Mouse (Mus musculus): ENCODE measurements at regions not wholly inside any gene's neighbourhood (a gene's known extent, or its start where the extent isn't known, plus 50 kb on each side); places are given as distances from the start of the nearest gene placed in this dataset.

DNA sequence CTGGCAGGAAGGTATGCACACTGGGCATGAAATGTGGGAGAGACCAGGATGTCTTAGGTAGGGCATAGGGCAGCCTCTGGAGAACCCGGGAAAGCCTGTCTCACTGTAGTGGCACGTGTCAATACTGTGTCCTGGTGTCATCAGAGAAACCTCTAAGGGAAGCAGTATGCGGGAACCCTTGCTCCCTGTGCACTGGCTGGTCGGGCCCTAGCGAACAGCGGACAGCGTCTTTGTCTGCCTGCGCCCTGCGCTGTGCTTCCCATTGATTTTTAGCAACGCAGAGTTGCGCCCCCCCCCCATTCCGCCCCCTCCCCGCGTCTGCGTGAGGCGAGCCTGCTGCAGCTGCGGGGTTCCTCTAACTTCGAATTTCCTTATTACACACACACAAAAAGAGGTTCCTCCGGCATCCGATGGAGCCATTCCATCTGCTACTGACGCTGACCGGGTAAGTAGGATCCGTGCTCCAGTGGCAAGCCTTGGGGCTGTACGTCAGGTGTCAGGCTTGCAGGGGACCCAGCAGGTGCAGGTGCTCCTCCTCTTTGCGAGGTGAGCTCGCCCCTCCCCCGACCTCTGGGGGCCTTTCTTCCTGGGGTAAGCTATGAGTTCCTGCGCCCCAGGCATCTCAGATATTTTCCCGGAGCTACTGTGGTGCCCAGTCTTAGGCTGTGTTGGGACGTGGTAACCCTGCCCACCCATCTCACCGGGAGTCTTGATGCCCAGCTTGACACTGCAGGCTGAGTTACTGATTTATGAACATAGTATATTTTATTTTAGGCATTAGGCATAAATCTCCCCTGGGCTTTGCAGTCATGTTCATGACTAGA, 151.8 kb upstream of the Topaz1 start:
- Histone ChIP-seq H3K9me3 (no peaks in the 10 kb centered on the region), H3K36me3 (no peaks in the 10 kb centered on the region), H3K4me1 (peaks cover 25% of the 10 kb centered on the region), H3K4me2 (replicated peaks) (peak overlapping the region; percentile 52), H3K27me3 (peaks cover 60% of the 10 kb centered on the region), H3K9ac (no peak overlapping the region), H3K4me3 (peak overlapping the region; percentile 23), H3K27ac (no peak overlapping the region)
- WGBS, result 6% methylated on average over 30 of the region's 31 CpGs
- ATAC-seq (ENCODE audit: low FRiP score, low read depth), result no peak

DNA sequence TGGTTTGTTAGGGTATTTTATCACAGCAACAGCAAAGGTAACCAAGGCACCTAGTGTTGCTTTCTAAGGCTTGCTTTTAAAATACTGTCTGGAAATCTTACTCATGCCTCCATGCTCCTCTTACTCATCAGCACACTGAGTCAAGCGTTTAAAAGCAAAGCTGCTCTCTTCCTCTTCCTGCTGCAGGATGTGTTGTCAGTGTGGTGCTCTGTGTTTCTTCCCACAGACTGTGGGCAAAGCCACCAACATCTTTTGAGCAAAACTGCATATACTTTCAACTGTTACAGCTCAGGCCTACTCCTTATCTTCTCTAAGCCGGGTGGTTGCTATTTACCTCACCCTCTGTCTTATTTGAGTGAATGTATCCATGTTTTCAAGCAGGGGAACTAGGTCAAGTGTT, 144.0 kb upstream of the Topaz1 start:
- Histone ChIP-seq H3K36me3 (no peaks in the 10 kb centered on the region), H3K4me3 (no peak overlapping the region), H3K27me3 (peaks cover 14% of the 10 kb centered on the region; the same call in 1 of the 2 replicates), H3K4me1 (no peaks in the 10 kb centered on the region), H3K4me2 (replicated peaks) (no peak overlapping the region), H3K27ac (no peak overlapping the region), H3K9ac (no peak overlapping the region), H3K9me3 (no peaks in the 10 kb centered on the region)
- WGBS, result 84% methylated on average over 2 of the region's 2 CpGs
- ATAC-seq (ENCODE audit: low FRiP score, low read depth), result no peak

DNA sequence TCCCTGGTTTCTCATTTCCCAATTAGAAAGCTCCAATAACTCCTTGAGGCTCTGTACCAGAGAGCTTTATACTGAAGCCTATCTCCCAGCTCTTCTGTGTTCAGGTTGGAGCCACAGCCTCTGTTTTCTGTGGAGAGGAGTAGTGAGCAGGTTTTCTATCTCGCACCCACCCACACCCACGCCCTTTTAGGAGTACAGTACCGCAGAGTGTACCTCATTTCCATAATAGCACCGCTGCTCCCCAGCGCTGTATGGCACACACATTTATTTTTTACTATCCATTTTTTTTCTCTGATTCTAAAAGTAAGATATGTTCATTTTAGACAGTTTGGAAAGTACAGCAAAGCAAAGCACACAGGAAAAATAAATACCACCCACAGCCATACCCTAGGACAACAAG, 137.5 kb upstream of the Topaz1 start:
- no peak for ATAC-seq (ENCODE audit: low FRiP score, low read depth)
- Histone ChIP-seq H3K9ac (no peak overlapping the region), H3K27ac (no peak overlapping the region), H3K4me3 (no peak overlapping the region), H3K27me3 (no peaks in the 10 kb centered on the region; the same call in 1 of the 2 replicates), H3K9me3 (no peaks in the 10 kb centered on the region), H3K4me1 (peaks cover 1% of the 10 kb centered on the region), H3K4me2 (replicated peaks) (no peak overlapping the region), H3K36me3 (no peaks in the 10 kb centered on the region)
- 91% methylated on average over 5 of the region's 5 CpGs for WGBS

DNA sequence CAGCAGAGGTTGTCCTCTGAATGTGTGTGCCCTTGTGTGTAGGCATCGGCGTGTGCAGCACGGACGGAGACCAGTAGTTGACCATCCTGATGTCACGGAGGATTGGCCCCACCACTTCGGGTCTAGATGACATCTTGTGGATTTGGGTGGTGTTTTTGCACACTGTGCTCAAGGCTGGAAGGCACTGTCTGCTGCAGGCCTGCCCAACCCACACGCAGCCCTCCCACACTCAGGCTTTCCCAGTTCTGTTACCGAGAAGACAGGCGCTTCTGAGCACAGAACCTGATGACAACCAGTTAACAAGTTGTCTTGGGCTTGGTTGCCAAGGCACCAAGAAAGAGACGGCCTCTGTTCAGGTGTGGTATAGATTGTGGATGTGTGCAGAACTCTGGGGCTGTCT, 136.2 kb upstream of the Topaz1 start:
- 91% methylated on average over 10 of the region's 10 CpGs for WGBS
- Histone ChIP-seq H3K27ac (no peak overlapping the region), H3K27me3 (no peaks in the 10 kb centered on the region; the same call in 1 of the 2 replicates), H3K4me1 (peaks cover 12% of the 10 kb centered on the region), H3K4me3 (no peak overlapping the region), H3K9ac (no peak overlapping the region), H3K4me2 (replicated peaks) (no peak overlapping the region), H3K9me3 (no peaks in the 10 kb centered on the region), H3K36me3 (no peaks in the 10 kb centered on the region)
- ATAC-seq (ENCODE audit: low FRiP score, low read depth), result no peak

DNA sequence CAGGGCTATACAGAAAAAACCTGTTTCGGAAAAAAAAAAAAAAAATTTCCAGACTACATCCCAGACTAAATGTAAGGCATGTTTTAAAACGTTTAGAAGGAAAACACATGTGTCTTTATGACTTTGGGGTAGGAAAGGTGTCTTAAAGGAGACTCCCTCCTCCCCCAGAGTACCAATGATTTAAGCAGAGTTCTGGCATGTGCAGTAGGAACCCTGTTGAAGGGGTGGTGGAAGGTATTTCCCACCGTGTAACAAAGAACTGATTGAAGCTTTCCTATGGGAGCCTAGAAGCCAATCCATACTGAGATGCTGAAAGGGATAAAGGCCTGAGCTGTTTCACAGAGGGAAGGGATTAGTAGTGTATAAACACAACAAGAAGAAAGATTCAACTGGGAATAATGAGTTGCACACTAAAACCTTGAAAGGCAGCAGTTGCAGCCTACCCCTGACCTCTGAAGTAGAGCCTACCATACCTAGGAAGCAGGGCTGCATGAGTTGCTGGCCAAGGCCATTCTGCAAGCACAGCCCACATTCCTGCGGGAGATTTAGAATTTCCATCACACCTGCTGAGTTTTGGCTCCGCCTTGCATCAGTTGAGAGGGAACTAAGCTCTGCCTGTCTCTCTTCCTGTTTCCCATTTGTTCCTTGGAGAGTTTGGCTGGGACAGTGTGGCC, 132.4 kb upstream of the Topaz1 start:
- 16% methylated on average over 5 of the region's 5 CpGs for WGBS
- H3K4me2 ChIP-seq (replicated peaks), result no peak overlapping the region
- H3K27me3 ChIP-seq, result 0 out of 2 replicates have a peak, but pooled peaks cover 2% of the 10 kb centered on the region
- ATAC-seq (ENCODE audit: low FRiP score, low read depth), result peak; percentile 85
- H3K4me1 ChIP-seq, result peaks cover 20% of the 10 kb centered on the region
- H3K9ac ChIP-seq, result no peak overlapping the region
- H3K4me3 ChIP-seq, result no peak overlapping the region
- H3K9me3 ChIP-seq, result no peaks in the 10 kb centered on the region
- H3K27ac ChIP-seq, result 0 out of 2 replicates have a peak overlapping the region, but pooled peaks have one; percentile 28
- H3K36me3 ChIP-seq, result no peaks in the 10 kb centered on the region

DNA sequence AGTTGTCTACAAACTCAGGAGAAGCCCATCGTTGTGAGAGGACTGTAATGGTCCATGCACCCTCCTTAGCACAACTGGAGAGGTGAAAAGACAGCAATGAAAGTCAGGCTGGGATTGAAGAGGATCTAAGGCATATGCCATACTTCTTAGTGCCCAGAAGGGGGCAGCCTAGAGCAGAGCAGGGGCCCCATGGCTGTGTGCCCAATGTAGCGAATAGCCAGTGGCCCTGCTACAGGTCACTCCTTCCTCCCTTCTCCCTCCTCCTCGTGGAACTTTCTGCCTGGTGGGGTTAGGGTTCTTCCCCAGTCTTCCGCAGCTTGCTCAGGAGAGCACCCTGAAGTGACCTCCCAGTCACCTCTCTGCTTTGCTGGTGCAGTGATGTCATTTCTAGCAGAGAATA, 131.8 kb upstream of the Topaz1 start:
- H3K36me3 ChIP-seq, result no peaks in the 10 kb centered on the region
- no peak overlapping the region for H3K9ac ChIP-seq
- no peak overlapping the region for H3K4me2 ChIP-seq (replicated peaks)
- peaks cover 20% of the 10 kb centered on the region for H3K4me1 ChIP-seq
- WGBS, result 19% methylated on average over 4 of the region's 4 CpGs
- H3K4me3 ChIP-seq, result no peak overlapping the region
- no peaks in the 10 kb centered on the region for H3K9me3 ChIP-seq
- 0 out of 2 replicates have a peak, but pooled peaks cover 4% of the 10 kb centered on the region for H3K27me3 ChIP-seq
- 0 out of 2 replicates have a peak overlapping the region, but pooled peaks have one; percentile 15 for H3K27ac ChIP-seq
- no peak for ATAC-seq (ENCODE audit: low FRiP score, low read depth)

DNA sequence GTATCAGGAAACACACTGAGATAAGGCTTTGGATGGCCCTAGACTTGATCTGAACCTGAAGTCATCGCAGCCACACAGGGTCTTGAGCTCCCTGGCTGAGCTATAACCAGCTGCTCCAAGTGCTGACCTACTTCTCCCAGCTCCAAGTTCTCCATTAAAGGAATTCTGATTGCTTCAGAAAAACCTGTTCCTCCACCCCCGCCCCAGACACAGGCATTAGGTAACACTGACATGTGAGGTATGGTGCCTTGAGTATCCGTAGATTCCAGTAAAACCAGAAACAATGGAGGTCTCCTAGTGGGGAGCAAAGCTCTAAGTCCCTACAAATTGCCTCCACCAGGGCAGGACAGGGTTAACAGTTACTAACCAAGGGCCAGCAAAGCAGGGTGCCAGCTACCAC, 129.4 kb upstream of the Topaz1 start:
- no peak overlapping the region for H3K27ac ChIP-seq
- 31% methylated on average over 3 of the region's 3 CpGs for WGBS
- H3K9me3 ChIP-seq, result no peaks in the 10 kb centered on the region
- H3K36me3 ChIP-seq, result no peaks in the 10 kb centered on the region
- H3K9ac ChIP-seq, result no peak overlapping the region
- no peak overlapping the region for H3K4me3 ChIP-seq
- no peak for ATAC-seq (ENCODE audit: low FRiP score, low read depth)
- no peak overlapping the region for H3K4me2 ChIP-seq (replicated peaks)
- H3K4me1 ChIP-seq, result peaks cover 23% of the 10 kb centered on the region
- 0 out of 2 replicates have a peak, but pooled peaks cover 4% of the 10 kb centered on the region for H3K27me3 ChIP-seq

DNA sequence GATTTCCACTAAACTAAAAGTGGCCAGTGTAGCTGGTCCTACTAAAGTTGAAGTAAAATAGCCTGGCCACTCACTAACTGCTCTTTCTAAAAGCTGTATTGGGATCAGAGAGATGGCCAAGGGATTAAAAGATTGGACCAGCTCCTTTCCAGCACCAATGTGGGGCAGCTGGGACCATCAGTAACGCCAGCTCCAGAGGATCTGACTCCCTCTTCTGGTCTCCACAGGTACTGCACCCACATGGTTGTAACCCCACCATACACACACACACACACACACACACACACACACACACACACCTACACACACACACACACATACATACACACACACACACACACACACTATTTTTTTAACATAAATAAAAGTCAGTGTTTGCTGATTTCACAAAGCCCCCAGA, 122.1 kb upstream of the Topaz1 start:
- no peaks in the 10 kb centered on the region for H3K36me3 ChIP-seq
- peaks cover 22% of the 10 kb centered on the region for H3K27me3 ChIP-seq
- no peak for ATAC-seq (ENCODE audit: low FRiP score, low read depth)
- peaks cover 13% of the 10 kb centered on the region for H3K4me1 ChIP-seq
- H3K4me2 ChIP-seq (replicated peaks), result no peak overlapping the region
- H3K9me3 ChIP-seq, result no peaks in the 10 kb centered on the region
- no peak overlapping the region for H3K4me3 ChIP-seq
- no peak overlapping the region for H3K9ac ChIP-seq
- H3K27ac ChIP-seq, result no peak overlapping the region
- WGBS, result 82% methylated on average over 1 of the region's 1 CpGs

DNA sequence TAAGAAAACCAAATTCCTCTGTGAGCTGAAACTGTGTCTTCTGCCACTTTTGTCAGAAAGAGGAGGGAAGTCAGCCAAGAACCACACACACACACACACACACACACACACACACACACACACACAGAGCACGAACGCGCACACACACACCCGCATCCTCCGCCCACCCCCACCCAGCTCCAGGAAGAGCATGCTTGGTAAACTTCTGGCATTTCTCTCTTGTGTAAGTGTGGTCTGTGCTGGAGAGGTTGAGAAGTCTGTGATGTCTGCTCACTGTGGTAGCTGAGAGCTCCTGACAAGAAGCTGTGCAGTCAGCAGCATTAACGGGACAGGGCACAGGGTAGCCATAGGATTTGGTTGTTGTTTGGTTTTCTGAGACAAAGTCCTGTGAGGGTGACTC, 120.8 kb upstream of the Topaz1 start:
- Histone ChIP-seq H3K4me1 (peaks cover 13% of the 10 kb centered on the region), H3K4me3 (no peak overlapping the region), H3K4me2 (replicated peaks) (no peak overlapping the region), H3K9me3 (no peaks in the 10 kb centered on the region), H3K27ac (no peak overlapping the region), H3K36me3 (no peaks in the 10 kb centered on the region), H3K9ac (no peak overlapping the region), H3K27me3 (peaks cover 22% of the 10 kb centered on the region)
- ATAC-seq (ENCODE audit: low FRiP score, low read depth), result no peak
- 78% methylated on average over 6 of the region's 6 CpGs for WGBS

DNA sequence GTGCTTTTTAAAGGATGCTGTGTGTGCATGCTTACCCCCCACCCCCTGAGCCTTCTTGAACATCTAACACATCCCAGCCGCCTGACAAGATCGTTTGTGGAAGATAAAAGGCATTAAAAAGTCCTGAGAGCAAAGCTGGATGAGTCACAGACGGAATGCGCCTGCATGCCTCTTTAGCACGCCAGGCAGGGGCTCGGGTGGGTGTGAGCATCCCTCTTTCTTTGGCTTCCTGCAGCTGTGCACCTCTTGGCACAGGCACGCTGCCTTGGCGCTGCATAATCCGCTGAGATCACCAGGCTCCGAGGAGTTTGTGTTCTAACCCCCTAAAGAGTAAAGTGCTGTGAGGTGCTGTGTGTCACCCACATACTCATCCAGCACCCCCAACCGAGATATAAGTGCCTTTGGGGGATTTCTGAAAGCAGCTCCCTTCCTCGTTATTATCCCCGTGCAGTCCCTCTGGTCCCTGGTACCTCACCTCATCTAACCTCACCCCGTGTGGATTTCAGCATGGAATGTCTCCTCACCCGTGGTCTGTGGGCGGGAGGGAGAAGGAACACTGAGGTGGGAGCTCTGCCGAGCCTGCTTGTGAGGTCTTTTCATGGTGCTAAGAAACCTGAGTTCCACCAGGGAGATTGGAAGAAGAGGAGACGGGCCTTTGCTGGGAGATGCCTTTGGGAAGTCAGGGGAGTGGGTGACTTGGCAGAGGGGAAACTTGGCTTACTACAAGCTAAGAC, 117.8 kb upstream of the Topaz1 start:
- Histone ChIP-seq H3K4me3 (no peak overlapping the region), H3K9ac (no peak overlapping the region), H3K4me1 (peaks cover 10% of the 10 kb centered on the region), H3K9me3 (no peaks in the 10 kb centered on the region), H3K27me3 (peaks cover 25% of the 10 kb centered on the region), H3K4me2 (replicated peaks) (0 out of 2 replicates have a peak overlapping the region, but pooled peaks have one; percentile 14), H3K27ac (no peak overlapping the region), H3K36me3 (no peaks in the 10 kb centered on the region)
- ATAC-seq (ENCODE audit: low FRiP score, low read depth), result no peak
- WGBS, result 17% methylated on average over 18 of the region's 18 CpGs

DNA sequence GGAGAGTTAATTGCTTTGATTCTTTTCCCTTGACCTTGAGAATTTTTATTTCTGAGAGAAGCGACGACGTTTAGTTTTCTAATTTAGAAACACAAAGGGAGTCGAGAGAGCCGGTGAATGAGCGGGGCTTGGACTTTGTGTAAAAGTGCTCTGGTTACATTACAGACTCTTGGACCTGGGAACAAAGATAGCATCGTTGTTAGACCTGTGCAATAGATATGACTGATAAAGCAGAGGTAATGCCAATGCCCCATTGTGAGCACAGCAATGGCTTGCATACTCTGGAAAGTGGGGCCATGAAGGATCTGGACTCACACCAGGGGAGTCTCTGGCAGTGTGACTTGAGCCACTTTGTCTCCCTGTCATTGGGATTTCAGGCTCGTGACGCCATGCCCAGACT, 115.4 kb upstream of the Topaz1 start:
- Histone ChIP-seq H3K9ac (no peak overlapping the region), H3K4me3 (no peak overlapping the region), H3K27me3 (peaks cover 25% of the 10 kb centered on the region), H3K4me1 (peaks cover 10% of the 10 kb centered on the region), H3K27ac (no peak overlapping the region), H3K4me2 (replicated peaks) (no peak overlapping the region), H3K9me3 (no peaks in the 10 kb centered on the region), H3K36me3 (no peaks in the 10 kb centered on the region)
- no peak for ATAC-seq (ENCODE audit: low FRiP score, low read depth)
- WGBS, result 78% methylated on average over 9 of the region's 9 CpGs

DNA sequence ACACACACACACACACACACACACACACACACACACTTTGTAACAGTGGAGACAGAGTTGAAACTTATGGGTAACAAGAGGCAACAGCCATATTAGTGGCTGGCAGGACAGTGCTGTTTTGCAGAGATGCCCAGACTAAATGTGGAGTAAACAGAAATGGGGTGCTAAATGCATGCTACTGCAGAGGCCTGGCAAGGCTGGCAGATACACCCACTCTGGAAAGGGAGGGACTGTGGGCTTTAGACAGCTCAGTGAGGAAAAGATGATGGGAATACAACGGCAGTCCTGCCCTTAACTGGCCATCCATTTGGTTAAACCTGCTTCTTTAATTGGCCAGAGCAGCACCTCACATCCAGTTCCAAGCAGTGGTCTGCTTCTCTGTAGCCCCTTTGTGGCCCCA, 113.7 kb upstream of the Topaz1 start:
- Histone ChIP-seq H3K9me3 (no peaks in the 10 kb centered on the region), H3K4me3 (no peak overlapping the region), H3K4me2 (replicated peaks) (no peak overlapping the region), H3K4me1 (peaks cover 10% of the 10 kb centered on the region), H3K27ac (no peak overlapping the region), H3K9ac (no peak overlapping the region), H3K36me3 (no peaks in the 10 kb centered on the region), H3K27me3 (peaks cover 19% of the 10 kb centered on the region)
- 69% methylated on average over 1 of the region's 1 CpGs for WGBS
- ATAC-seq (ENCODE audit: low FRiP score, low read depth), result no peak

Data from limb, embryonic 13.5 days (tissue).